Mouse (Mus musculus): ENCODE results near the gene Rhox8.
"Not testable (repeated sequence)": the region's sequence is repeated elsewhere in the genome, so short reads cannot be mapped to it uniquely, and the experiment has no call there.

The Rhox8 gene

GRCm38 (mm10) chrX:37878844-37879243 lies at the start of gene Rhox8:
Gene Rhox8 (minus strand): TSS chrX:37878944.
- DNase-seq: no peak

DNA sequence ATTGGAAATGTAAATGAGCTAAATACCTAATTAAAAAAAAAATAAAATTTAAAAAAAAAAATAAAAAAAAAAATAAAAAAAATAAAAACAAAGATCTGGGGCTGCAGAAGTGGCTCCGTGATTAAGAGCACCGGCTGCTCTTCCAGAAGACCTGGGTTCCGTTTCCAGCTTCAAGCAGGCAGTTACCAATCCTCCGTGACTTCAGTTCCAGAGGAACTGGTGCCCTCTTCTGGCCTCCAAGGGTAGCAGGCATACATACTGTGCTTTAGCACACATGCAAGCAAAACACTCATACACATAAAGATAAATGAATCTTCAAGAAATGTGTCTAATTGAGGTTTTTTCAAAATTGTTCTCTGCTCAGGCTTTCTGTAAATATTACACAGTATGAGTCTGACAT lies 37.6 kb upstream of the Rhox8 start:
- DNase-seq: no peak

GRCm38 (mm10) chrX:37908581-37908980 lies 29.8 kb upstream of the Rhox8 start:
- DNase-seq: no peak

DNA sequence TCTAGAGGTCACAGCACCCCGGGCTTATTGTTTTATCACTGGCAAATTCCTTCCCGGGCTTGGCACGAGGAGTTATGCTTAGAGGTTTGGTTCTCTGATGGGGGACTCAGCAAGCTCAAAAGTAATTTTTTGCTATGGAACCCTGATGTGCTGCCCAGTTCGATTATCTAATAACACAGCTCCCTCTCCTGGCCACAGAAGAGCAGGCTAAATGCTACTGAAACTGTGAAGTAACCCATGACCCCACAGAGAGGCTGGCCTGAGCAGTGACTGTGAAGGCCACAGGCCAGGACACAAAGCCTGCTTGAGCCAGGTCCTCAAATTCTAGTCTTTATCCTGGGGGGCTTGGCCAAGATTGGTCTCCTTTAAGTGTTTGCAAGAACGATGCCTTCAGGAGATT lies 25.0 kb upstream of the Rhox8 start:
- no peak for DNase-seq

- DNase-seq: not testable (repeated sequence)
Measured at GRCm38 (mm10) chrX:37901670-37902069, 22.9 kb upstream of the Rhox8 start, which contains the start of gene Rhox9. Gene Rhox9 (minus strand): TSS chrX:37901770.

GRCm38 (mm10) chrX:37897132-37897531 lies 18.4 kb upstream of the Rhox8 start, which contains the start of gene Rhox7b:
Gene Rhox7b (minus strand): TSS chrX:37897232.
- DNase-seq: not testable (repeated sequence)

DNA sequence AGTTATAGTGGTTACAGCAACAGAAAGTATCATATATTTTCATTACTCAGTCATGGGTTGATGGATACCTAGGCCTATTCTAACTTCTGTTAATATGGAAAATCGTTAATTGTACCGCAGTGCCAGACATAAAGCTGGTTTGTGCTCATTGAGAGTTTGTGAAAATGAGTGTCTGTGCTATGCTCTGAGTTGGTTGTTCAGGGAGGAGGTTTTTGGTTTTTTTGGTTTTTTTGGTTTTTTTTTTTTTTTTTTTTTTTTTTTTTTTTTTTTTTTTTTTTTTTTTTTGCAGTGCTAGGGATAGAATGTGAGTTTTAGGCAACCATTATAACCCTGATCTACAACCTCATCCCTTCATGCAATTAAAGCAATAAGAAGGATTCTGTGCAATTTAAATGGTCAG lies 7.1 kb downstream of the Rhox8 start:
- no peak for DNase-seq

DNA sequence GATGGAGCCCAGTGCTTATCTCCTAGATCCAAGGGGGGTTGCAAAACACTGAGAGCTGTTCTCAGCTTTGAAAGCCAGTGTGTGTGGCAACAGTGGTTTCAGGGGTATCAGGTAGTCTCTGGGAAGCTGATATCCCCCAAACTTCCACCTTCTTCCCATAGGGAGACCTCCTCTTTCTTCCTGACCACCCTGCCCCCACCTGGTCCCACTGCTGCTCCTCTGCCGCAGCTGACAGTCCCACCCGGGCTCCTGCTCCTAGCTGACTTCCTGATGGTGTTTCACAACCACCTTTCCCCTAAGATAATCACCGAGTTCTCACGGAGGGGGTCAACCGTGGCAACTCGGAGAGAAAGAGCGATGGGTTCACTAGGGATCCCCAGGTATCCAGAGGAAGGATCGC lies 47.4 kb downstream of the Rhox8 start, which contains the start of gene Rhox7a:
Gene Rhox7a, plus strand, starts transcription at position 301 of the 400 bp plus-strand sequence.
- DNase-seq: not testable (repeated sequence)

DNA sequence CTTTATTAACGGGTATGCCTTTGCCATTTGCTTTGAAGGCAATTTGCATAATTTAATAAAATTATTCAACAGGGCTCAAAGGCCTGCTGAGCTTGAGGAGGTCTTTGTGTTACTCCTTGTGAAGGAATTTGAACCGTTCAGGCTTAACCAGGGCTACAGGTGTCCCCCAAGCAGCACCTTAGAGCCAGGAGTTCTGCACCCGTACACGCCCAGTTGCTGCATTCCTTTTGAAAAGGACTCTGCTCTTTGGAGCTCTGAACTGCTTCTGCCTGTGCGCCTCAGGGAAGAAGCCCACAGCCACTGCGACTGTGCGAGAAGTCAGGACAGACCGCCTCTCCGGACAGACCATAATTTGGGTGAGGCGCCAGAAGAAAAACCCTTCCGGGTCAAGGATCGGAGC lies 52.1 kb downstream of the Rhox8 start, which contains the start of gene Rhox6:
Gene Rhox6, plus strand, starts transcription at position 301 of the 400 bp plus-strand sequence.
- not testable (repeated sequence) for DNase-seq
